Mouse (Mus musculus): Measurements from ENCODE around the gene Gngt1.

GRCm38 (mm10) chr6:4003890-4004306, 10.3 kb downstream of the Gngt1 start, which contains the start of gene Gng11:
- TF ChIP-seq CTCF (IDR thresholded peaks at IDR 0.05; ENCODE audit: insufficient read depth, low read depth, low read length): no peak
- no peak for TF ChIP-seq POLR2A (IDR thresholded peaks at IDR 0.05; ENCODE audit: insufficient read depth, low read depth, low read length)

Data from olfactory bulb, adult 2 months (tissue).